Mouse (Mus musculus) liver, postnatal 0 days (tissue): Measurements from ENCODE around the gene Atg13.

ENCODE experiments used
- CTCF ChIP-seq: sonication (generic); IDR thresholded peaks from 2 replicates; pipeline ENCODE4 v1.5.1; 2016; ENCODE audit warnings: antibody characterized with exemption, low read depth
- EP300 ChIP-seq: IDR thresholded peaks from 2 replicates; pipeline ENCODE4 v1.6.1; 2016; ENCODE audit warnings: antibody characterized with exemption, low read depth, mild to moderate bottlenecking

- TF ChIP-seq CTCF (no peak), EP300 (no peak)
These were observed 9.0 kb downstream of the Atg13 start for GRCm38 (mm10) chr2:91701366-91701765.
